Comparison of ENCODE assay signal across 18 mouse cellular contexts in genomic region chr13:43124683-43125074, GRCm38 (mm10). TPM values are rescaled to one million over a fixed set of nuclear protein-coding genes. Genes with fewer than 3 reads are reported as not detected.
A peak's percentile ranks its signal among the peaks of the same experiment; 100 is the strongest.
DNase-seq lines count a peak whose midpoint lies in the region; ATAC-seq and TF ChIP-seq lines count a peak whose summit lies in the region.
"Had no signal": no experiment of that assay in that cellular context is flagged by ENCODE, and none has a peak within 500 bp of the region (broad histone marks: within the 10 kb centered on the region; RNA-seq: fewer than 3 reads in every experiment).

No protein-coding gene starts in this region.

- no peaks in the 10 kb centered on the region for H3K36me3 ChIP-seq in heart, embryonic 15.5 days
- H3K36me3 ChIP-seq in kidney, postnatal 0 days (ENCODE audit: insufficient read depth, low read length): no peaks in the 10 kb centered on the region
- no peaks in the 10 kb centered on the region for H3K36me3 ChIP-seq in embryonic facial prominence, embryonic 12.5 days
- H3K36me3 ChIP-seq in limb, embryonic 10.5 days: no peaks in the 10 kb centered on the region
- H3K36me3 ChIP-seq: liver, embryonic 12.5 days had no signal

- no peaks in the 10 kb centered on the region for H3K27me3 ChIP-seq in heart, embryonic 15.5 days
- H3K27me3 ChIP-seq in kidney, postnatal 0 days (ENCODE audit: insufficient read depth, low read length): no peaks in the 10 kb centered on the region
- H3K27me3 ChIP-seq in embryonic facial prominence, embryonic 12.5 days: no peaks in the 10 kb centered on the region
- H3K27me3 ChIP-seq in limb, embryonic 10.5 days (ENCODE audit: low read depth, poor library complexity, severe bottlenecking): no peaks in the 10 kb centered on the region

- H3K4me3 ChIP-seq in heart, embryonic 15.5 days: no peak overlapping the region
- no peak overlapping the region for H3K4me3 ChIP-seq in kidney, postnatal 0 days (replicated peaks; ENCODE audit: low read depth, low read length)
- no peak overlapping the region for H3K4me3 ChIP-seq in embryonic facial prominence, embryonic 12.5 days
- H3K4me3 ChIP-seq in limb, embryonic 10.5 days: no peak overlapping the region
- H3K4me3 ChIP-seq: liver, embryonic 12.5 days had no signal

- 0 out of 2 replicates have a peak, but pooled peaks have one; percentile 50 for ATAC-seq in heart, embryonic 15.5 days (replicated peaks; ENCODE audit: insufficient number of reproducible peaks, insufficient read depth, low FRiP score, low read depth)
- no peak; the same call in 1 of the 2 replicates for ATAC-seq in kidney, postnatal 0 days (replicated peaks; ENCODE audit: low FRiP score, low read depth)
- ATAC-seq in embryonic facial prominence, embryonic 12.5 days (ENCODE audit: insufficient number of reproducible peaks, insufficient read depth, low FRiP score, low TSS enrichment): peak; percentile 75; the same call in 1 of the 2 replicates
- ATAC-seq: hindbrain, postnatal 0 days; liver, embryonic 12.5 days had no signal

- no peak for TF ChIP-seq CTCF in kidney, postnatal 0 days (IDR thresholded peaks at IDR 0.05; ENCODE audit: low read depth)

- 0 out of 2 replicates have a peak overlapping the region, but pooled peaks have one; percentile 4 for H3K4me2 ChIP-seq in heart, embryonic 15.5 days
- H3K4me2 ChIP-seq in kidney, postnatal 0 days (ENCODE audit: low read length): no peak overlapping the region
- H3K4me2 ChIP-seq in embryonic facial prominence, embryonic 12.5 days (replicated peaks): no peak overlapping the region
- H3K4me2 ChIP-seq: liver, embryonic 12.5 days had no signal

- DNase-seq in heart, postnatal 4 days: no peak
- peak; percentile 74 for DNase-seq in kidney, postnatal 0 days (ENCODE audit: low spot score)
- no peak for DNase-seq in kidney, adult 11 months
- DNase-seq in limb, embryonic 10.5 days (ENCODE audit: low spot score): no peak
- DNase-seq in urinary bladder, adult 2 months (ENCODE audit: low spot score): no peak
- DNase-seq in T-cell, adult 2 months (ENCODE audit: low spot score): no peak
- DNase-seq: adrenal gland, adult 2 months; cerebellum, adult 2 months; cerebellum, postnatal 36 days; kidney, adult 8-10 months; lung, adult 2 months; lung, postnatal 4 days; thymus, adult 18-20 months; thymus, postnatal 4 days had no signal

- no peak overlapping the region for H3K9ac ChIP-seq in heart, embryonic 15.5 days
- no peak overlapping the region for H3K9ac ChIP-seq in kidney, postnatal 0 days (ENCODE audit: low read depth, low read length)
- H3K9ac ChIP-seq in embryonic facial prominence, embryonic 12.5 days: no peak overlapping the region
- H3K9ac ChIP-seq: liver, embryonic 12.5 days had no signal

- H3K9me3 ChIP-seq in heart, embryonic 15.5 days (replicated peaks): no peaks in the 10 kb centered on the region
- no peaks in the 10 kb centered on the region for H3K9me3 ChIP-seq in kidney, postnatal 0 days (replicated peaks; ENCODE audit: low read length)
- H3K9me3 ChIP-seq in embryonic facial prominence, embryonic 12.5 days: no peaks in the 10 kb centered on the region
- no peaks in the 10 kb centered on the region for H3K9me3 ChIP-seq in limb, embryonic 10.5 days (replicated peaks)
- H3K9me3 ChIP-seq: liver, embryonic 12.5 days had no signal

- 39% methylated on average over 4 of the region's 4 CpGs for WGBS in heart, embryonic 15.5 days
- WGBS in kidney, postnatal 0 days: 16% methylated on average over 3 of the region's 4 CpGs
- 17% methylated on average over 4 of the region's 4 CpGs for WGBS in embryonic facial prominence, embryonic 12.5 days
- WGBS in limb, embryonic 10.5 days: 45% methylated on average over 4 of the region's 4 CpGs

- H3K4me1 ChIP-seq in heart, embryonic 15.5 days (replicated peaks): peaks cover 20% of the 10 kb centered on the region
- H3K4me1 ChIP-seq in kidney, postnatal 0 days (replicated peaks; ENCODE audit: insufficient read depth, low read length): peaks cover 20% of the 10 kb centered on the region
- peaks cover 27% of the 10 kb centered on the region for H3K4me1 ChIP-seq in embryonic facial prominence, embryonic 12.5 days
- peaks cover 37% of the 10 kb centered on the region for H3K4me1 ChIP-seq in limb, embryonic 10.5 days
- H3K4me1 ChIP-seq: liver, embryonic 12.5 days had no signal

- H3K27ac ChIP-seq in heart, embryonic 15.5 days: peak overlapping the region; percentile 45
- H3K27ac ChIP-seq in kidney, postnatal 0 days: 0 out of 2 replicates have a peak overlapping the region, but pooled peaks have one; percentile 31
- H3K27ac ChIP-seq in embryonic facial prominence, embryonic 12.5 days: no peak overlapping the region
- H3K27ac ChIP-seq in limb, embryonic 10.5 days: 0 out of 2 replicates have a peak overlapping the region, but pooled peaks have one; percentile 25
- H3K27ac ChIP-seq: hindbrain, postnatal 0 days; liver, embryonic 12.5 days had no signal

RNA-seq across cellular contexts. Expression of gene Tbc1d7, which starts 46.6 kb away (rescaled TPM):
- polyA plus RNA-seq in heart, embryonic 15.5 days (2015; fragmentation: Nextera tagmentation; extraction: Ambion mirVana): 50.1 and 54.5 TPM in 2 replicates
- 10 to 100 TPM; 40.3 to 45.0 TPM for total RNA-seq in heart, postnatal 4 days (2021)
- polyA plus RNA-seq in kidney, postnatal 0 days (2015; fragmentation: Nextera tagmentation; extraction: Ambion mirVana): 51.9 and 52.0 TPM in 2 replicates
- 59.4 and 63.9 TPM in 2 replicates for polyA plus RNA-seq in embryonic facial prominence, embryonic 12.5 days (2016; fragmentation: Nextera tagmentation; extraction: Ambion mirVana)
- polyA plus RNA-seq in limb, embryonic 10.5 days (2016; fragmentation: Nextera tagmentation; extraction: Ambion mirVana): 63.5 and 67.6 TPM in 2 replicates
- polyA plus RNA-seq in urinary bladder, adult 2 months (2012; rRNA removed): 23.7 and 25.1 TPM in 2 replicates
